Mouse (Mus musculus) limb, embryonic 14.5 days (tissue): Measurements from ENCODE around the gene Bend3. TPM values are rescaled to one million over a fixed set of nuclear protein-coding genes. Genes with fewer than 3 reads are reported as not detected.

ENCODE experiments used
- ATAC-seq: fragments of 200-750 bp; cut with Nextera tagmentation; 2 replicates; pipeline ENCODE4 v1.8.0; 2017; ENCODE audit warnings: low read depth, moderate number of reproducible peaks, moderate TSS enrichment; ENCODE audit not compliant: low FRiP score
- DNase-seq: peaks from one replicate; pipeline ENCODE4 v3.0.0-alpha.2; 2015; ENCODE audit warnings: low spot score
- H3K27ac ChIP-seq: fragments of 300-500 bp; sonication (generic); replicated peaks from 2 replicates; pipeline ENCODE4 v1.5.1; 2014; ENCODE audit warnings: low read depth, mild to moderate bottlenecking, low read length, moderate library complexity, mixed read lengths
- H3K27me3 ChIP-seq: fragments of 300-500 bp; sonication (generic); 2 replicates; pipeline ENCODE4 v1.6.1; 2014; ENCODE audit warnings: low read length, mixed read lengths; ENCODE audit not compliant: control insufficient read depth, insufficient read depth
- H3K36me3 ChIP-seq: fragments of 300-500 bp; sonication (generic); 2 replicates; pipeline ENCODE4 v1.6.1; 2014; ENCODE audit warnings: mild to moderate bottlenecking, low read length, moderate library complexity, mixed read lengths; ENCODE audit not compliant: control insufficient read depth, insufficient read depth
- H3K4me1 ChIP-seq: fragments of 300-500 bp; sonication (generic); 2 replicates; pipeline ENCODE4 v1.6.1; 2014; ENCODE audit warnings: antibody characterized with exemption, low read length, mixed read lengths; ENCODE audit not compliant: control insufficient read depth, insufficient read depth
- H3K4me2 ChIP-seq: fragments of 300-500 bp; sonication (generic); replicated peaks from 2 replicates; pipeline ENCODE4 v1.6.1; 2014; ENCODE audit warnings: low read depth, mild to moderate bottlenecking, low read length, moderate library complexity; ENCODE audit not compliant: severe bottlenecking
- H3K4me3 ChIP-seq: fragments of 300-500 bp; sonication (generic); replicated peaks from 2 replicates; pipeline ENCODE4 v1.5.1; 2014; ENCODE audit warnings: low read length
- H3K9ac ChIP-seq: fragments of 300-500 bp; sonication (generic); 2 replicates; pipeline ENCODE4 v1.6.1; 2014; ENCODE audit warnings: mild to moderate bottlenecking, low read depth, low read length, moderate library complexity; ENCODE audit not compliant: severe bottlenecking
- H3K9me3 ChIP-seq: fragments of 300-500 bp; sonication (generic); 2 replicates; pipeline ENCODE4 v1.6.1; 2016; ENCODE audit warnings: low read length; ENCODE audit not compliant: control insufficient read depth
- POLR2A ChIP-seq: fragments of 200-500 bp; IDR thresholded peaks from 2 replicates; pipeline ENCODE4 v1.8.0; 2012; ENCODE audit warnings: inconsistent platforms, mild to moderate bottlenecking, moderate library complexity, borderline replicate concordance; ENCODE audit not compliant: insufficient read depth, insufficient read length; ENCODE audit errors: extremely low read depth
- WGBS: fragments of 180-500 bp; shearing (Covaris S2); extraction: QIAGEN DNeasy Blood & Tissue Kit; methylation state at CpG from one replicate; pipeline ENCODE4 v1.1.7; 2014; 5-methylcytosine and 5-hydroxymethylcytosine counted together
- polyA plus RNA-seq, 2 experiments: library from polyadenylated mRNA; depleted of rRNA in 1 of 2; stranded (reverse) in 1 of 2; unstranded in 1 of 2; fragments of >200 nt; fragmentation: Nextera tagmentation in 1 of 2; extraction: Ambion mirVana in 1 of 2; gene quantifications; 2 replicates each; pipeline versions ENCODE4 v1.2.1 to v1.2.3; 2012 to 2014

Gene Bend3
- polyA plus RNA-seq, 2 experiments, result 5.0 to 9.8 TPM

DNA sequence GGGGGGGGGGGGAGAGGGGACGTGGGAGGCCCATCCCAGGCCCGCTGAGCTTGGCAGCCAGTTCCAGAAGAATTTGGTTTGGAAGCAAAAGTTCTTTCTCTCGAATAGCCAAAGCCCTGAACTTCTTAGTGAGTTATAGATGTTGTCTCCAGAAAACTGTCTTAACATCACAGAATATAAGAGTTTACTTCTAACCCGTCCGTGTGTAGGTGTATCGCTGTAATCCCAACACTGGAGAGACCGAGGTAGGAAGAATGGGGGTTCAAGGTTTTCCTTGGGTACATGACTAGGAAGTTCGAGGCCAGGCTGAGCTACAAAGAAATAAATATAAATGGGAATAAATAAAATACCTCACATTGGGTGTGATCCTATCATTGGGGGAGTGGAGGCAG, 62.5 kb downstream of the Bend3 start:
- WGBS, result 49% methylated on average over 7 of the region's 8 CpGs
- peak overlapping the region; percentile 88 for H3K4me3 ChIP-seq
- 0 out of 2 replicates have a peak overlapping the region, but pooled peaks have one; percentile 91 for H3K9ac ChIP-seq
- ATAC-seq (no peak), DNase-seq (no peak)
- no peak for TF ChIP-seq POLR2A
- peak overlapping the region; percentile 35 for H3K4me2 ChIP-seq
- 0 out of 2 replicates have a peak, but pooled peaks cover 3% of the 10 kb centered on the region for H3K36me3 ChIP-seq
- peaks cover 12% of the 10 kb centered on the region for H3K4me1 ChIP-seq
- H3K9me3 ChIP-seq, result no peaks in the 10 kb centered on the region
- H3K27ac ChIP-seq, result no peak overlapping the region
- no peaks in the 10 kb centered on the region for H3K27me3 ChIP-seq

DNA sequence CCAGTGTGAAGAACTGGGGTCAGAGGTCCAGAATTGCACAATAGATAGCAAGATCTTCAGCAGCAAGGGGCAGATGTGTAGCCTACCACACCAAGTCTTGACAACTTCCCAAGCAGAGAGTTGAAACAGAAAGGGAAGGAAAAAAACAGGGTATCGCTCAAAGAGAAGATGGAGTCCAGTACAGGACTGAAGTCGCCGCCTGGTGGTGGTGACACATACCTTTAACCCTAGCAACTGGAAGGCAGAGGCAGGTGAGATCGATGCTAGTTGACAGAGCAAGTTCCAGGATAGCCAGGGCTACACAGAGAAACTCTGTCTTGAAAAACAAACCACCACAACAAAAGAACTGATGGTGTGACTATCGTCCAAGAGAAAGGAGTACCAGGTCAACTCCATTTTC, 70.8 kb downstream of the Bend3 start:
- WGBS, result 59% methylated on average over 5 of the region's 5 CpGs
- Histone ChIP-seq H3K4me1 (no peaks in the 10 kb centered on the region), H3K36me3 (no peaks in the 10 kb centered on the region), H3K27me3 (no peaks in the 10 kb centered on the region), H3K9me3 (no peaks in the 10 kb centered on the region; the same call in 1 of the 2 replicates), H3K27ac (no peak overlapping the region), H3K4me3 (no peak overlapping the region), H3K9ac (no peak overlapping the region), H3K4me2 (no peak overlapping the region)
- no peak for TF ChIP-seq POLR2A
- DNase-seq (no peak), ATAC-seq (no peak)

DNA sequence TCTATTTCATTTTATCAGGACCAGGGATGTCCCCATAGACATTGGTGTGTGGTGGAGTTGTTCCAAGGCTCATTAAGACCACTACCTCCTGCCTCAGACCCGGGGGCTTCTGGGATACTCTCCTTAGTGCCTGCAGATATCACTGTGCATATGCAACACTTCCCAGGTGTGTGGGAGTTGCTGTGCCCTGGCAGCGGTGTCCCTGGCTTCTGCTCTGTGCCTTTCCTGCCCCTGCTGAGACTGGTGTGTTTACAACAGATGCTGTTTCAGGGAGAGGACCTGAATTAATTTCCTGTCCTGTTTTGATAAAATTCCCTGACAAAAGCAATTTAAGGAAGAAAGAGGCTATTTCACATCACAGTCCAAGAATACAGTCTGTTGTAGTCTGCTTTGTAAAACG, 72.3 kb downstream of the Bend3 start:
- Histone ChIP-seq H3K9me3 (no peaks in the 10 kb centered on the region; the same call in 1 of the 2 replicates), H3K9ac (no peak overlapping the region), H3K27ac (no peak overlapping the region), H3K4me1 (no peaks in the 10 kb centered on the region), H3K4me3 (no peak overlapping the region), H3K27me3 (no peaks in the 10 kb centered on the region), H3K36me3 (no peaks in the 10 kb centered on the region), H3K4me2 (no peak overlapping the region)
- DNase-seq (no peak), ATAC-seq (no peak)
- no peak for TF ChIP-seq POLR2A
- 14% methylated on average over 3 of the region's 3 CpGs for WGBS

DNA sequence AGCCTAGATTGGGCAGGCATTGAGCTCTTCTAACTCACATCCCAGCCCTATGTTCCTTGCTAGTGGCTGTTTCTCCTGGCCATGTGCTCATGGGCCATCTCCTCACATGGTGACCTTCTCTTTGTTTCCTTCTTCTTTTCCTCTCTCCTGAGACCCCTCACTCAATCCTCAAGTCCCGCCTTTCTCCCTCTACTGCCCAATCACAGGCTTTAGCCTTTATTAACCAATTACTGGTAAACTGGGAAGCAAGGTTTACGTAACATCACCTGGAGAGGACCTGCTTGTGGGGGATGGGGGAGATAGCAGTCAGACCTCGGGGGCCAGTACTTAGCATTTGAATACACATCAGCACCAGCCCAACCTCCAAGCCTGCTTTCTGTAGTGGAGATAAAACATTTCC, 72.8 kb downstream of the Bend3 start:
- Histone ChIP-seq H3K27me3 (no peaks in the 10 kb centered on the region), H3K27ac (no peak overlapping the region), H3K4me3 (no peak overlapping the region), H3K4me2 (no peak overlapping the region), H3K36me3 (no peaks in the 10 kb centered on the region), H3K9me3 (no peaks in the 10 kb centered on the region; the same call in 1 of the 2 replicates), H3K4me1 (no peaks in the 10 kb centered on the region), H3K9ac (no peak overlapping the region)
- 24% methylated on average over 3 of the region's 3 CpGs for WGBS
- ATAC-seq, result no peak
- no peak for DNase-seq
- TF ChIP-seq POLR2A, result no peak

DNA sequence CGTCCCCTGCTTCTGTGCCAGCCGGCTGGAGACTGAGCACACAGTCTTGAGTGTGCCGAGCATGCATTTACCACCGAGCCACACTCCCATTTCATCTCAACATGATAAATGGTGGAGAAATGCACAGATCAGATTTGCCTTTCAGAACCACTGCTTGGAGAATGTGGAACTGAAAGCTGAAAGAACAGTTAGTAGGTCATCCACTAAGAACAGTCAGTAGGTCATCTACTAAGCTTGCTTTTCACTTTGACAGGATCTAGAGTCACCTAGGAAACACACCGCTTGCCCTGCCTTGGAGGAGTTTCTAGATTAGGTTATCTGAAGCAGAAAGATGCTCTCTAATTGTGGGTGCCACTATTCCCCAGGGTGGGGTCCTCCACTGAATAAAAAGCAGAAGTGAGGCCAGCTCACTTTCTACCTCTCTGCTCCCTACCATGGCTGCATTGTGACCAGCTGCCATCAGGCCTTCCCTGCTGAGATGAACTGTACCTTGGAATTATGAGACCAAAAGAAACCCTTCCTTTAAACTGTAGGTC, 79.1 kb downstream of the Bend3 start:
- DNase-seq (no peak), ATAC-seq (no peak)
- Histone ChIP-seq H3K9ac (no peak overlapping the region), H3K36me3 (no peaks in the 10 kb centered on the region), H3K4me2 (no peak overlapping the region), H3K27me3 (no peaks in the 10 kb centered on the region), H3K9me3 (no peaks in the 10 kb centered on the region; the same call in 1 of the 2 replicates), H3K4me3 (no peak overlapping the region), H3K27ac (no peak overlapping the region), H3K4me1 (no peaks in the 10 kb centered on the region)
- no peak for TF ChIP-seq POLR2A
- 90% methylated on average over 5 of the region's 5 CpGs for whole genome bisulfite sequencing
